Mouse (Mus musculus): ENCODE measurements at regions not wholly inside any gene's neighbourhood (a gene's known extent, or its start where the extent isn't known, plus 50 kb on each side); places are given as distances from the start of the nearest gene placed in this dataset.
"Not testable (repeated sequence)": the region's sequence is repeated elsewhere in the genome, so short reads cannot be mapped to it uniquely, and the experiment has no call there.

GRCm38 (mm10) chr3:7079073-7079472 is 458.8 kb upstream of the 1700008P02Rik start:
- no peak for TF ChIP-seq CTCF (IDR thresholded peaks at IDR 0.05)
- no peak for DNase-seq
- no peak overlapping the region for H3K27ac ChIP-seq
- intact Hi-C loops (cut with DNase I) = no loop called here
- no peak overlapping the region for H3K4me3 ChIP-seq

GRCm38 (mm10) chr3:7076850-7077249 is 456.6 kb upstream of the 1700008P02Rik start:
- Histone ChIP-seq H3K27ac (no peak overlapping the region), H3K4me3 (no peak overlapping the region)
- no peak for DNase-seq
- no peak for TF ChIP-seq CTCF (IDR thresholded peaks at IDR 0.05)
- intact Hi-C loops (cut with DNase I) = no loop called here

DNA sequence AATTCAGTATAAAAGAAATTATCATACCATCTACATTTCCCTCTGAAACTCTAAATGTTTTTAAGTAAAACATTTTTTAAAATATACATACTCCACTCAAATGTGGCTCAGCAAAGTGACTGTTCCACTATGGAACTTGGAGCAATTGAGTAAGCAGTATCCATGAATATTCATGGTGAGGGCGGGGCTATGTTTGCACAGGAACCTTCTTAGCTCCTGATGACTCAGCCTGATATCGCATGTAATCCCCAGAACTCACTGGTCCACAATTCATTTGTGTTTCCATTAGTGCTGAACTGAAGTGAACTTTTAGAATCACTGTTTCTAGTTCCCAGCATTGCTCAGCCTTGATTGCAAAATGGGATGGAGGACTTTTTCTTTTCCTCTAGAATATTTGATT is 454.2 kb upstream of the 1700008P02Rik start:
- Histone ChIP-seq H3K27ac (no peak overlapping the region), H3K4me3 (no peak overlapping the region)
- no peak for TF ChIP-seq CTCF (IDR thresholded peaks at IDR 0.05)
- no peak for DNase-seq
- intact Hi-C loops (cut with DNase I) = no loop called here

DNA sequence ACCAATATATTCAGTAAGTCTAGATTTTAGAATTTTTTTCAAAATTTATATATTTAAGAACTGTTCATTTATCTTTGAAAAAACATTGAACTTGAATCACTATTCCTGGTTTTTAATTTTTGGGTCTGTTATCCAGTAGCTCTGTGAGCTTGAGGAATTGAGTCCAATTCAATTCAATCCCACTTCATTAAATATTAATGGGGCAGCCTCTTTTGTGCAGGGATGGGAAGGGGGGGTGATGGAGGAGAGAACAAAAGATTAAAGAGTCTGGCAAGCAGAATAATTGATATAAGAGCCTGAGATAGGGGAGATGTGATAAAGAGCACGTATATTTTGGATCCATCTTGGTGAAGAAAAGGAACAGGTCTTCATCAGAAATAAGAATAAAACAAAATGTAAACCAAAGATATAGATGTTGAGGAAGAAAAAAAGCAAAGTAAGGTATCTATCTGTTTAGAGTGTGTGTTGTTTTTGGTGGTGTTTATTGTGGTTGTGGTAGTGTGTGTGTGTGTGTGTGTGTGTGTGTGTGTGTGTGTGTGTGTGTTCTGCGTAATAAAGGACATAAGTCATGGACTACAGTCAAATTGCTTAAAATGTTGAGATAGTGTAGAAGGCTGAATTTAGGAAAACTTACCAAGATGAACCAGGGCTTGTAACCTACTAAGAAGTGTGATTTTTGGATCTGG is 421.3 kb upstream of the 1700008P02Rik start:
- no peak overlapping the region for H3K4me3 ChIP-seq
- no peak for DNase-seq
- intact Hi-C loops (cut with DNase I) = no loop called here
- no peak for TF ChIP-seq CTCF (IDR thresholded peaks at IDR 0.05)
- H3K27ac ChIP-seq = no peak overlapping the region

DNA sequence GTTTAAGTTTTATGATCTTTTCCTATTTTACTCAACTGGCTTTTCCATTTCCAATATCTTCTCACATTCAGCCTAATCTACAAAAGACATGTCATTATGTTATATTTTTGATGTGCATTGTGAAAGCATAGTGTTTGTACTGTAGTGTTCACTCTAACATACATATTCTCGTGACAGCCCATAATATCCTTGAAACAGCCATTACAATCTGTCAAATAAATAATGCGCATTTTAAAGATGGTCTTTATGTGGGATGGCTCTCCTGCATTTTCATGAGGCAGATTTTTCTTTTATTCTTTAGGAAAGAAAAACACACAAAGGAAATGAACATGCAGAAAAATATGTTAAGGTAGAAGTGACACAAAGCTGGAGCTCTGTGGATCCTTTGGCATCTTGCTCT is 415.6 kb upstream of the 1700008P02Rik start:
- TF ChIP-seq CTCF (IDR thresholded peaks at IDR 0.05) = no peak
- intact Hi-C loops (cut with DNase I) = no loop called here
- no peak for DNase-seq
- no peak overlapping the region for H3K27ac ChIP-seq
- H3K4me3 ChIP-seq = no peak overlapping the region

GRCm38 (mm10) chr3:7027845-7028244 is 407.6 kb upstream of the 1700008P02Rik start:
- intact Hi-C loops (cut with DNase I) = no loop called here
- Histone ChIP-seq H3K4me3 (no peak overlapping the region), H3K27ac (no peak overlapping the region)
- DNase-seq = peak; percentile 19
- TF ChIP-seq CTCF (IDR thresholded peaks at IDR 0.05) = peak; percentile 70

DNA sequence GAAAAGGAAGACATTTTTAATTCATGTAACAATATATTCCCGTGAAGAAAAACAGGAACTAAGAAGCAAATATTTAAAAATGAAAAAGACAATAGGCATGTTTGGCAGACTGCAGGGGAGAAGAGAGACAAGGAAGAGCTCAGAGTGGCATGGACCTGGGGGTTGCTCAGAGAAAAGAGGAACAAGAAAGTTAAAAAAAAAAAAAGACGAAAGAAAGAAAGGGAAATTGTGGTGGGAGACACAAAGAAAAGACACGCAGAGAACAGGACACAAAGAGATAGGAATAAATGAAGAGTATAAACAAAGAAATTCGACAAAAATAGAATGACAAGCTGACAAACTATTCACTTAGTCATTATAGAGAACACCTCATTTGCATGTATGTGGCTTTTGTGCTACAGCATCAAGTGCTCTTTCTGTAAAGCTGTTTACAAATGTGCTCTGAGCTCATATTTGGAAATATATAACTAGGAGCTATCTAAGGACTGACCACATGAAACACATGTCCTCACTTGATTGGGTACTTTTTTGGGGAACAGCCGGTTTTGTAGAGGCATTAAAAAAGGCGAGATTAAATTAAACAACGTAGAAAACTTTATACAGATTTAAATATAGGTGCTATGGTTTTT is 394.2 kb upstream of the 1700008P02Rik start:
- Histone ChIP-seq H3K4me3 (no peak overlapping the region), H3K27ac (no peak overlapping the region)
- intact Hi-C loops (cut with DNase I) = no loop called here
- no peak for TF ChIP-seq CTCF (IDR thresholded peaks at IDR 0.05)
- no peak for DNase-seq

GRCm38 (mm10) chr3:7013516-7013915 is 393.3 kb upstream of the 1700008P02Rik start:
- Histone ChIP-seq H3K27ac (no peak overlapping the region), H3K4me3 (no peak overlapping the region)
- intact Hi-C loops (cut with DNase I) = no loop called here
- DNase-seq = no peak
- TF ChIP-seq CTCF (IDR thresholded peaks at IDR 0.05) = no peak

- Histone ChIP-seq H3K27ac (no peak overlapping the region), H3K4me3 (no peak overlapping the region)
- peak; percentile 37 for TF ChIP-seq CTCF (IDR thresholded peaks at IDR 0.05)
- intact Hi-C loops (cut with DNase I) = no loop called here
- DNase-seq = no peak
These were observed 390.2 kb upstream of the 1700008P02Rik start for GRCm38 (mm10) chr3:7010294-7011087.

- TF ChIP-seq CTCF (IDR thresholded peaks at IDR 0.05) = no peak
- intact Hi-C loops (cut with DNase I) = no loop called here
- Histone ChIP-seq H3K27ac (no peak overlapping the region), H3K4me3 (peak overlapping the region; percentile 3; the same call in 1 of the 2 replicates)
- DNase-seq = no peak
These were observed 388.5 kb upstream of the 1700008P02Rik start for GRCm38 (mm10) chr3:7008671-7009217.

- DNase-seq = no peak
- no peak overlapping the region for H3K4me3 ChIP-seq
- intact Hi-C loops (cut with DNase I) = no loop called here
- no peak overlapping the region for H3K27ac ChIP-seq
- no peak for TF ChIP-seq CTCF (IDR thresholded peaks at IDR 0.05)
These were observed 387.6 kb upstream of the 1700008P02Rik start for GRCm38 (mm10) chr3:7007811-7008359.

- intact Hi-C loops (cut with DNase I); H3K27ac ChIP-seq; H3K4me3 ChIP-seq; DNase-seq: not testable (repeated sequence)
These were observed 371.5 kb upstream of the 1700008P02Rik start for GRCm38 (mm10) chr3:6991735-6992134.

GRCm38 (mm10) chr3:6984918-6985317 is 364.7 kb upstream of the 1700008P02Rik start:
- Histone ChIP-seq H3K27ac (no peak overlapping the region), H3K4me3 (no peak overlapping the region)
- DNase-seq = no peak
- TF ChIP-seq CTCF (IDR thresholded peaks at IDR 0.05) = no peak
- intact Hi-C loops (cut with DNase I) = no loop called here

Data from gastrocnemius, adult 2 months (tissue).